Mouse (Mus musculus) 3T3-L1 (cell line): ENCODE results near the gene Pla2g1b.
"Not testable (repeated sequence)": the region's sequence is repeated elsewhere in the genome, so short reads cannot be mapped to it uniquely, and the experiment has no call there.

Experiments used
- DNase-seq: peaks from one replicate; pipeline ENCODE4 v3.0.0-alpha.2; 2015; ENCODE audit warnings: low read depth, low spot score

Gene Pla2g1b

GRCm38 (mm10) chr5:115505617-115506016, 39.6 kb downstream of the Pla2g1b start:
- DNase-seq, result not testable (repeated sequence)

- peak; percentile 86 for DNase-seq
Measured at GRCm38 (mm10) chr5:115506454-115507201, 40.6 kb downstream of the Pla2g1b start, which contains the start of gene Pxn. Pxn (plus strand) TSS chr5:115506676.

DNA sequence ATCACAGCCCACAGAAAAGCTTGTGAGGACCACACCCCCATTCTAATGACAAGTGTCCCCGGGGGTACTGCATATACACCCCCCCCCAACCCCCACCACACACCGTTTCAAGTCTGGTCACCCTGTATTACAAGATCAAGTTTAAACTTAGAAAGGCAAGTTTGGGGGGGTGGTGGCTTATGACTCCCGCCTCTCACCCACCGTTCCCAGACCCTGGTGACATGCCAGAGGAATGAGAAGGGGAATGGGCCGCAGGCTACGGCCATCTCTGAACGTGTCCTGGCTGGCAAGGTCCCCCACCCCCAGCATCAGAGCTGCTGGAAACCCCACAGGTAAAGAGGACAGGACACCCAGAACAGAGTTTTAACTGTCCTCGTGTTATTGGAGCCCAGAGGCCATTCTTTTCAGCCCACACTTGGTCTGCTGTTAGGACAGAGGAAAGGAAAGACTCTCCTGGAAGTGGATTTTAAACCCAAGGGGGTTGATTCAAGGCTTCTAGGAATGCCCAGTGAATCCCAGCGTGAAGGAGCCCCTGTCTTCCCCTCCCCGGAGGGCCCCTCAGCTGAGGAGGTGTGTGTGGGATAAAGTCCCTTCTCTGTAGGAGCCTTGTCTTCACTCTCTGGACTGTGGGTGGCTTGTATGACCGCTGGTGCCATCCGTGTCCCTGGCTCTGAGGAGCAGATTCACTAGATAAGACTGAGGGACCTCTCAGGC, 41.4 kb downstream of the Pla2g1b start:
- peak; percentile 40 for DNase-seq

- DNase-seq, result peak; percentile 66
Measured at GRCm38 (mm10) chr5:115507981-115508858, 42.2 kb downstream of the Pla2g1b start.

- no peak for DNase-seq
Measured at GRCm38 (mm10) chr5:115508859-115509147, 42.7 kb downstream of the Pla2g1b start.

- no peak for DNase-seq
Measured at GRCm38 (mm10) chr5:115509321-115509761, 43.3 kb downstream of the Pla2g1b start.

DNA sequence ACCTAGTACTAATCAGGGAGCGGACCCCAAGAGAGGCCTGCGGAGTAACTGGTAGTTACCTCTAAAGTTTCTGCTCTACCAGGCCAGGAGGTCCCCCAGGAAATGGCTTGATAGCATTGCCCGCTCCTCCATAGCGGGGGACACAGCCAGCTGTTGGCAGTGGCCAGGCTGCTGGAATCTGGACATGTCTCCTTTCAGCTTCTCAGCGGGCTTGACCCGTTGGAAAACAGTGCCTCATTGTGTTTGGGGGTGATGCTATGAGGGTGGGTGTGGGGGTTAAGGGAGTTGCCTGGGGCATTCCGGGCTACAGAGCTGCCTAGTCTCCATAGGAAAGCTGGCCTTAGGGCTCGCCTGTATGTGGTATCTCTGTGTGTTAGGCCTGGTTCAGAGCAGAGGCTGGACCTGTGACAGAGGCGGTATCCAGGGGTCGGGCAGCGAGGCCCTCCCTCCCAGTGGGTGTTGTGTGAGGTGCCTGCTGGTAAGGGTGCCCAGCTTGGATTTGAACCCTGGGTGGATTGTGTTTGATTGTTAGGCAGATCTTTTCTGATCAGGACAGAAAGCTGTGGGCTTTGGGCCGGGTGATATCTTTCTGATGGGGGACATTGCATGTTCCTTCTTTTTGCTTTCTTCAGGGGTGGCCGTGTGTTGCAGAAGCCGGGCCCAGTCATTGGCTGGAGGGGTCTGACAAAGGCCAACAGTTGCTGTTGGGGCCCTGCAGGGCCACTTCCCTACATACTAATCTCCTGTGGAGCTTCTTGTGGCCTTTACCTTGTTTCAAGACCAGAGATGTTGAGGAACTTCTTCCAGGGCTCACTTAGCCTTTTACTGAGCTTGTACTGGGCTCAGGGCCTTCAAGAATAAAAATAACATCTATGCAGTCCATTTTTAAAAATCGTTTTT, 44.0 kb downstream of the Pla2g1b start:
- no peak for DNase-seq

DNA sequence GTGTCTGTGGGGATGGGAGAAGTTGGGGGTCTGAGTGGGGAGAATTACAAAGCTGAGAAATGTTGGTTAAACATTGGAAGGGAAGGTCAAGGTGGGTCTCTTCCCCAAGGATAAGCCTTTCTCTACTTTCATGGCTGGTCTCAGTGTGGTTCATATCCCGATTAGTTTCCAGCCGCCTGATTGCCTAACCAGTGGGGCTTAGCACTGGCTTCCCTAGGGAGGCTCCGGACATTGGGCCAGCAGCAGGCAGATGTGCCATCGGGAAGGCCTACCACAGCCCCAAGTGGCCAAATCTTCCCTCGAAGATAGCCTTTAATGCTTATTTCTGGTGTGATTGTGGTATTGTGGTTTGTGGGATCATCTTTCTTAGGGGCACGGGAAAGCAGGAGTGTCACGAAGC, 46.3 kb downstream of the Pla2g1b start:
- no peak for DNase-seq

DNA sequence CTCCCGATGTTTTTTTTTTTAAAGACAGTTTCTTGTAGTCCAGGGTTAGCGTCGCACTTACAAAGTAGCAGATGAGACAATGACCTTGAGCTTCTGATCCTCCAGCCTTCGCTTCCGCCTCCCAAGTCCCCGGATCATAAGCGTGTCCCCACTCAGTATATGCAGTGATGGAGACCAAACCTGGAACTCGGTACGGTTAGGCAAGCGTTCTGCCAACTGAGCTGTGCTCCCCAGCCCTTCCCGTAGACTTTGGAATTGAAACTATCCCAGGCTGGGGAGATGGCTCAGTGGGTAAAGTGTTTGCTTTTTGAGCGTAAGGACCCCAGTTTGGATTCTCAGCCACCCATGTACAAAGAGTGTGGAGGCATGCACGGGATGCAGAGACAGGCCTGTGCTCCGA, 47.2 kb downstream of the Pla2g1b start:
- no peak for DNase-seq

GRCm38 (mm10) chr5:115513721-115514120, 47.7 kb downstream of the Pla2g1b start:
- no peak for DNase-seq

- no peak for DNase-seq
Measured at GRCm38 (mm10) chr5:115514346-115514745, 48.3 kb downstream of the Pla2g1b start.

DNA sequence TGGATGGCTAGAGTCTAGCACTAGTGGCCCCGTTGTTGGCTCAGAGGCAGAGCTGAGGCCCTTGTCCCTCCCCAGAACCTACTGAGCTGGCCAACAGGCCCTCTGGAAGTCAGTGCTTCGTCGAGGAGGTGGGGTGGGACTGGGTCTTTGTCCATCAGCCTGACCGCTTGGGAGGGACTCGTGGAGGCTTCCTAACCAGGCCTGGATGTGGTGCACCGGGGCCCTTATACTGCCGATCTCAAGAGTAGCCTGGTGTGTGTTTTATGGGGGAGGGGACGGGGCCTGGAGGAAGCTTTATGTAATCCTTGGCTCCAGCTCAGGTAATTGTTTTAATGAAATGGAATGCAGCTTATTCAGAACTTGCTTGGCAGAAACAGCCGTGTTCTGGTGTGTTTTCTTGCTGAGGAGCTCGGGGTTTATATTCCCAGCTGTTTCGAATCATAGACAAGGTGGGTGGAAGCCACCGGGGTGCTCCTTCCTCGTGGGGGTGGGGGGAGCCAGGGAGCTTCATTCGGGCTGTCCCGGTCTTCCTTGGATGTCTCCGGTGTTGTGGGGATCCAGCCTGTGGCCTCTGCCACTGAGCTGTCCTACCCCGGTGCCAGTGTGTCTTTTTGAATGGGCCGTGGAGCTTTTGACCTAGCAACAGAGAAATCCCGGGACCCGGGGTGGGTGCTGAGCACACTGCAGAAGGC, 49.0 kb downstream of the Pla2g1b start:
- DNase-seq, result peak; percentile 91

- DNase-seq, result no peak
Measured at GRCm38 (mm10) chr5:115516081-115516907, 50.2 kb downstream of the Pla2g1b start.

DNA sequence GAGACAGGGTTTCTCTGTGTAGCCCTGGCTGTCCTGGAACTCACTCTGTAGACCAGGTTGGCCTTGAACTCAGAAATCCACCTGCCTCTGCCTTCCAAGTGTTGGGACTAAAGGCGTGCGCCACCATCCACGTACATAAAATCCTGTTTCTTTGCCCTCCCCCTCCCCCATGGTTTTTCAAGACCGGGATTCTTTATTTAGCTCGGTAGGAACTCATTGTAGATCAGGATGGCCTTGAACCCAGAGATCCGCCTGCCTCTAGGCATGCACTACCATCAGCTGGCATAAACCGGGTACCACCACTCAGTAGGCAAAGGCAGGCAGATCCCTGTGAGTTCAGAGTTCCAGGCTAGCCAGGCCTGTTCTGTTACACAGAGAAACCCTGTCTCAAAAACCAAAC, 50.8 kb downstream of the Pla2g1b start:
- no peak for DNase-seq

DNA sequence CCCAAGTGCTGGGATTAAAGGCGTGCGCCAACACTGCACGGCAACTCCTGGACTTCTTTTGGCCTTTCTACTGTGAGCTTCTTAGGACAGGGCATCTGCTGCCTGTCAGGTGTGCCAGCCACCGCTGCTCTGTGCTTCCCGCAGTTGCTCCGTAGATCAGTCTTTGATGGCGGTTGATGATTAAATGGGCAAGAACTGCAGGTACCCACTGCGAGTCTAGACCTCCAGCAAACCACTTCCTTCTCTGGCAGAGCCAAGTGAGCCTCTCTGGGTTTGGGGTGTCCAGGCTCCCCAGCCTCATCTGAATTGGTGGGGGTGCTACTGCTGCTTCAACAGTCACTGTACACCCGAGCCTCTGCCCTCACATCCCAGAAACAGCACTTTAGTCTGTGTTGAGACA, 51.4 kb downstream of the Pla2g1b start:
- DNase-seq, result no peak

DNA sequence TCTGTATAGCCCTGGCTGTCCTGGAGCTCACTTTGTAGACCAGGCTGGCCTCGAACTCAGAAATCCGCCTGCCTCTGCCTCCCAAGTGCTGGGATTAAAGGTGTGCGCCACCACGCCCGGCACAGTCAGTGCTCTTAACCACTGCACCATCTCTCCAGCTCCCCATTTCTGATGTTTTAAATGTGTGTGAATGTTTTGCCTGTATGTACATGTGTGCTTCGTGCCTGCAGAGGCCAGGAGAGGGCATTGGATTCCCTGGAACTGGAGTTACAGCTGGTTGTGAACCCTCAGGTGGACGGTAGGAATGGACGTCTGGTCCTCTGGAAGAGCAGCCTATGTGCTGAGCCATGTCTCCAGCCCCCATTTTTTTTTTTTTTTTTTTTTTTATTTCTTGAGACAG, 52.2 kb downstream of the Pla2g1b start:
- not testable (repeated sequence) for DNase-seq

DNA sequence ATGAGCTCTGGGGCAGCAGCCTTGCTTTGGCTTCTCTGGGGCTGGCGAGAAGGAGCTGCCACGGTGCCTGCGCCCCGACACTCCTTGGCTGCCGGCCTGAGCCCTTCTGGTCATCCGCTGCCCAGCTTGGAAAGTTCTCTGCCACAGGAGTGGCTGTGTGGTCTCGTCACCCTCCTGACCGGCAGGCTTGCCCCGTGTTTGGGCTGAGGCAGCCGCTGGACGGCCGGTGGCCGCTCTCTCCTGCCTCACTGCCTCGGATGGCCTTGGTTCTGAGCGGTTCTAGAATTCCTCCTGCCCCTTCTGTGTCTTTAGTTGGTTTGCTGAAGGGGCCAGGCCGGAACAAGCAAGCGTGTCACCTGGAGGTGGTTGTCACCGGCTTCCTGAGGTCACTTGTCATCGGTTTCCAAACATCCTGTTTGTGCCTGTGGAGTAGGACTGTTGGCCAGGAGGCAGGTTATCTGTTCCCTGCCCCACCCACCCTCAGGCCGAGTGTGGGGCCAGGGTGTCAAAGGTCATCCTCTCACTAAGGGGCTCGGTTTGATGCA, 54.3 kb downstream of the Pla2g1b start:
- DNase-seq, result no peak

DNA sequence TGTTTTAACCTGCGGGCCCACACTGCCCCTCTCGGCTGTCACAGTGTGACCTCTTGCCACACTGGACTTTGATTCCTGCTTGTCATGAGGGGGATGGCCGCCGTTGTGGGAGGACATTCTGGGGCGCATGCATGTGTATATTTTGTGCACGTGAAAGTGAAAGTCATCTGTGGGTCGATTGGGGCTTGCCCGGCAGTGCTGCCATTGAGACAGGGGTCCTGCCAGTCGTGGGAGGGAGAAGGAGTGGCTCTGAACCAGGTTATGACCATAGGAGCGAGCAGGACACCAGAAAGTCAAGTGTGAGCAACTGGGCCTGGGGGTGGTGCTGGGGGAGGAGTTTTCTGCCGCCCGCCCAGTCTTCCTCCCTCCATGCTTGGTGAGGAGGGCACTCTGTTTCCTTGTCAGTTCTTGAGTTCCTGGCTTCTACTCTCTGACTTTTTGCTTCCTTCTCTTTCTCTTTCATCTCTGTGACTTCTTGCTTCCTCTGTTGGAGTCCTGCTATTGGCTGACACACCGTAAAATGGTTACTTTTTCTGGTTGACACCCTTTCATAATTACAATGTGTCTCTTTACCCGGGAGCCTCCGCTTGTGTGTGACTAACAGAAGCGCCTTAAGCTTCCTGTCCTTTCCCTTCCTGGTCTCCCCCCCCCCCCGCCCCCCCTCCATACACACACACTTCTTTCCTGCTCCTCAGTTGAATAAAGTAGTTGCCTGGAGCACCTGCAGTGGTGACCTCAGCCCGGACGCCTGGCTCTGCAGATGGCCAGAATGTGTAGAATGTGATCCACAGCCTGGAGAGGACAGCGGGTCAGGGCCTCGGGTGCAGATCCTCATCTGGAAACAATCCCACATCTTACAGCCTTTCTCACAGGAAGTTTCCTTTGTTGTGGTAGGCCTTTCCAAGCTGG, 55.7 kb downstream of the Pla2g1b start:
- peak; percentile 73 for DNase-seq
